Mouse (Mus musculus) heart, postnatal 25 days (tissue): Measurements from ENCODE around the gene Zfp13. TPM values are rescaled to one million over a fixed set of nuclear protein-coding genes. Genes with fewer than 3 reads are reported as not detected.
"Not testable (repeated sequence)": the region's sequence is repeated elsewhere in the genome, so short reads cannot be mapped to it uniquely, and the experiment has no call there.

Experiments used
- DNase-seq: peaks from one replicate; pipeline ENCODE4 v3.0.0; 2022; ENCODE audit warnings: low spot score
- intact Hi-C: fragments of 180-260 bp; cut with DNase I; formaldehyde crosslinking; loops from one replicate; pipeline ENCODE4 v1.15.1; 2025
- total RNA-seq, 2 experiments: library from RNA; stranded (reverse); gene quantifications; 2 replicates each; pipeline ENCODE4 v1.2.3; 2021

Zfp13 gene
- total RNA-seq, 2 experiments from 2014 or later, result 3.4 to 4.8 TPM

- DNase-seq, intact Hi-C loops: not testable (repeated sequence)
Observed at GRCm38 (mm10) chr17:23595139-23595538, 4.1 kb downstream of the Zfp13 start.

DNA sequence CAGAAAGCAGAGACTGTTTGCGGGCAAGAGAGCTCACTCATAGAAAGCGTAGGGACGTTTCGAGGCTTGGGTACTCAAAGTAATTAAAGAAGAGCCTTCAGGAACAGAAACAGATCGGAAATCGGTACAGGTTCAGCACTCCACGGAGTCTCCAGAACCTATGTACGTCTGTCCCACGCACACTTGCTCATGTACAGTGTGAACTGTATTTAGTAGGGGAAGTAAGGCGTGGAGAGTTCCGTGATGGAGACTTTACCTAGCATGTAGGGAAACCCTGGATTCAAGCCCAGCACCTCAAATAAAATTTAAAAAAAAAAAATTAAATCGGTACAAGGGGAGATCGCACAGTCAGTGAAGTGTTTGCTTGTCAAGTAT lies 6.4 kb downstream of the Zfp13 start:
- intact Hi-C loops, result no loop called here
- no peak for DNase-seq

DNA sequence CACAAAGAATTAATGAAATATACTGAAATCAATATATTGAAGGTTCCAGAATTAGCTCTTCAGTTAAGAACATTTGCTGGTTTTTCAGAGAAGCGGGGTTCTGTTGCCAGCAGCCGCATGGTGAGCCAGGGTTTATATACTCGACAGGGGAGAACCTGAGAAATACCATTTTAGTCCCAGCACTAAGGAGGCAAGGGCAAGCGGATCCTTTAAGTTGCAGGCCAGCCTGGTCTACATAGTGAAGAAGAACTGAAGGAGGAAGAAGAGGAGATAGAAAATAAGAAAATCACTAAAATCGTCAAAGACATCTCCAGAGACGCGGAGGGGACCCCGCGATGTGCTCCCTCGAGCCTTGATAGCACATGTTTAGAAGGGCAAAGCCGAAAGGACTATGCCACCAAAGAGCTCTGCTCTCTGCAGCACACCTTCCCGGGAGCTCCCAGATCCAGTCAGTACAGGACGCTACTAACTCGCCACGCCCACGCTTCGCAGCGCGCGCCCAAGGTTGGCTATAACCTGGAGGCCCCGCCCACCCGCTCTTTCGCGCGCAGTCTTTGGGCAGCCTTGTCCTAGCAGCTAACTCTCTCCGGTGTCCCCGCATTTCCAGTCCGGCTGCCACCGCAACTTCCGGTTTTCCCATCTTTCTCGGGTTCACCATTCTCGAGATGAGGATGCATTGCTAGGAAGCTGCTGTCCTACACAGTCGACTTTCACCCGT lies 6.9 kb downstream of the Zfp13 start:
- intact Hi-C loops, result no loop called here
- DNase-seq, result peak; percentile 79

DNA sequence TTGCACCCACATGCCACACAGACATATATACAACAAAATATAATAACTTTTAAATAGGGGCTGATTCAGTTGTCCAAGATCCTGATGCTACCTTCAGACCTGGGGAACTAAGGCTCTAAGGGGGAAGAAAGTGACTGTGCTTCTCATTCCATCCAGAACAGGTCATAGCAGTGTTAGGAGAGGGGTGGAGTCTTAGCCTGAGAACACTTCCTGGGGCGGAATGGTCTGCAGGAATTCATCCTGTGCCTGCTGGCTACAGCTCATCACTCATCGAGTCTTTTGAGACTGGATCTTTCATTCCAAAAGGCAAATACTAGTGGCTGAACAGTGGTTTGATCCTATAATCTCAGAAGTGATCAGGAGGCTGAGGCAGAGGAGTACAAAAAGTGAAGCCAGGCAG lies 12.0 kb downstream of the Zfp13 start:
- DNase-seq, result no peak
- intact Hi-C loops, result no loop called here

DNA sequence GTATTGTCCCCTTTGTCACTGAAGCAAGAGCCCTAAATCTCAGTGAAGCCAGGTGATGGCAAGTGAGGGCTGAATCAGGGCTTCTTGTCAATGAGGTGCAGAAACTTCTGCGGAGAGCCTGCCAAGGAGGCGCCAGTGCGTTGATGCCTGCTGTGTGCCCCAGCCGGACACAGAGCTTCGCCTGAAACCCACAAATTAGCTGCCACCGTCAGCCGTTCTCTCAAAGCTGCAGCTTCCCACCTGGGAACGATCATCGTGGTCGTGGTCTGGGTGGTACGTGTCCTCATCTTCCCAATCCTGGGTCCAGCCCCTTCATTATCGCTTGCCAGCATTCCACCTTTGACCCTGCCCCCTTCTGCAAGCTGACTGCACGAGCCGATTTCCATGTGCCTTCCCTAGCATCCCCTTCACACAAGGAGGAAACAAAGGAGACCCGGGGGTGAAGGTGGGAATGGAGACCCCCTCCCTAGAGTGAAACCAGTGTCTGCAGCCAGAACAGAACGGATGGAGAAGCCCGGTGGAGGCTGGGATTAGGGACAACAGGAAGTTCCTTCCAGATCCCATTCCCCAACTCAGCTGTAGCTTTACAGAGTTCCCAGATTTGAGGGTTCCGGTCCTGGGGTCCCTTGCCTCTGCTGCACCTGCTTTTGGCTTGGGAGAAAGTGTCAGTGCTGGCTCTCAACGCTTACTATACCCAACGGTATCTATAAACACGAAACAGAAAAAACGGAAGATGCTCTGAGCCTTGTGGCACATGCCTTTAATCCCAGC lies 13.4 kb downstream of the Zfp13 start:
- intact Hi-C loops, result no loop called here

GRCm38 (mm10) chr17:23584786-23585185 lies 14.5 kb downstream of the Zfp13 start:
- intact Hi-C loops, result no loop called here
- DNase-seq, result no peak

More for the DNA sequence above, 13.4 kb downstream of the Zfp13 start:
- no peak for DNase-seq

GRCm38 (mm10) chr17:23575951-23576552 lies 23.2 kb downstream of the Zfp13 start:
- no peak for DNase-seq
- intact Hi-C loops, result no loop called here

DNA sequence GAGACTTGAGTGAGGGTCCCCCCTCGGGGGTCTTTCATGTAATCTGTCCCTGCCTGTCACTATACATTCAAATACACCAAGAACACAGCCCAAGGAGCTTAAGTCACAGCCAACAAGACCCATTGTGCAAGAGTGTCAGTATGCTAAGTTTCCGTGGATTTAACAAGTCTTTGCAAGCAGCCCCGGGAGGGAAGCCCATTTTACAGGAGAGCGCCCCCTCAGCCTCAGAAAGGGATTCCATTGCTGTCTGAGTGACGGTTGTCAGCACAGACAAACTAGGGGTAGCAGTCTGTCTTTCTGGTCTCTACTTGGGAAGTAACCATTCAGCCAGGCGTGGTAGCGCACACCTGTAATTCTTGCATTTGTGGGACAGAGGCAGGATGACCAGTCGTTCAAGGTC lies 25.2 kb downstream of the Zfp13 start:
- intact Hi-C loops, result no loop called here

DNA sequence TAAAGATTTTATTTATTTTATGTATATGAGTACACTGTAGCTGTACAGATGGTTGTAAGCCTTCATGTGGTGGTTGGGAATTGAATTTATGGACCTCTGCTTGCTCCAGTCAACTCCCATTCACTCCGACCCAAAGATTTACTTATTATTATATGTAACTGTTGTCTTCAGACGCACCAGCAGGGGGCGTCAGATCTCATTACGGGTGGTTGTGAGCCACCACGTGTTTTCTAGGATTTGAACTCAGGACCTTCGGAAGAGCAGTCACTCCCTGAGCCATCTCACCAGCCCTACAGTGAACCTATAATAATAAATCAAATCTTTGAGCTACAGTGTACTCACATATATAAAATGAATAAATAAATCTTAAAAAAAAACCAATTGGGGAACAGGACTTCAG lies 27.2 kb downstream of the Zfp13 start:
- no peak for DNase-seq
- intact Hi-C loops, result no loop called here

More for the DNA sequence above, 25.2 kb downstream of the Zfp13 start:
- DNase-seq, result no peak

GRCm38 (mm10) chr17:23571084-23571483 lies 28.2 kb downstream of the Zfp13 start:
- no peak for DNase-seq
- intact Hi-C loops, result loop anchor here (2.0 kb wide), 1 partner anchor 40 kb away; no protein-coding TSS in a partner anchor

DNA sequence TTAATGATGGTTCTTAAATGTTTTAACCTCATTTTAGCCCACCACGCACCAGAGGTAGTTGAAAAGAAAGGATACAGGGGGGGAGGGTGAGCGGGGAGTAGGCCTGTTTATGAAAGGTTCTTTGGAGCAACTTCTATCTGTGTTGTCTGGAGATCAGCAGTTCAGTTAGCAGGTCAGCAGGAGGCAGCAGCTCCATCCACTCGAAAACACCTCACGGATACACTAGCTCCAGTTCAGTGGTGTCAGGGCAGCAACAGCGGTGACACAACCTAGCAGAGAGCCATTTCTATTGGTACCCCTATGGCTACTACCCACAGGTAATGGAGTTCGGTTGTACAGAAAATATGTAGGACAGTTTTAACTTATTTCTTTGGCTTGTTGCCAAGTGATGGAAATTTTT lies 29.3 kb downstream of the Zfp13 start:
- no peak for DNase-seq
- intact Hi-C loops, result loop anchor here (1.0 to 2.0 kb wide), 2 partner anchors 41 to 60 kb away; no protein-coding TSS in a partner anchor

DNA sequence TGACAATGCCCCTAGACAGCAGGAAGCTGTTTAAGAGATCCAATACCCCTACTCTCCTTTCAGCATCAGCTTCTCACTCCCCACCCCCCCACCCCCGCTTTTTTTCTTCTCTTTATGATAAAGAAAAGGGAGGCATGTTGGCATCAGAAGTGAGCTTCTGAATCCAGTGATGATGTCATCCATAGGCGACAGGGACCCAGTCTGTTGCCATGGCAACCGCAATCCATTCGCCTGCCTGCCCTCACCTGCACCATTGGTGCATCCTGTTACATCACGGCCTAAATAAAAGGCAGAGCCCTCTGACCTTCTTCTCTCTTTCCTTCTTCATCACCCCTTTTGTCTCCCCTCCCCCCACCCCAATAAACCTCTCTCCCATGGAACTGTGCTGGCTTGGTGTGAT lies 30.9 kb downstream of the Zfp13 start:
- intact Hi-C loops, result loop anchor here (5.0 kb wide), 1 partner anchor 139 kb away; no protein-coding TSS in a partner anchor
- no peak for DNase-seq

DNA sequence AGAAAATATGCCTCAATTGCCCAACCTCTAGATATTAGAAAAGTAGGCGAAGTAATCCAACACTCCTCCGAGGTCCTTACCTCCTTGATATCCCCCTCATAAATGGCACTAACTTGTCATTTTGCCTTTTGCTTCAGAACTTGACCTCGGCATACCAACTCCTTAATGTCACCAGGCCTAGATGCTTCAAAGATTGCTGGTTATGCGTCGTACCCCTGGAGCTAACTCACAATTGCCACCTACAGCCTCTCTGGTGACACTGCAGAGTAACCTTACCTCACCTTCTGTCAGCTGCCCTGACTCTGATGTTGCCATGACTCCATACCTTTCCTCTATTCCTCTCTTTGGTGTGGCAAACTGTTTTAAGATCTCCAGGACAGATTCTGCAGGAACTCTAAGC lies 32.5 kb downstream of the Zfp13 start:
- intact Hi-C loops, result loop anchor here (2.0 to 5.0 kb wide), 2 partner anchors 32 to 141 kb away; partner anchors contain the start of gene Zfp13
- no peak for DNase-seq

- DNase-seq, result no peak
- intact Hi-C loops, result loop anchor here (5.0 kb wide), 1 partner anchor 108 kb away; the partner anchor contains the start of genes Hcfc1r1 and Thoc6
Observed at GRCm38 (mm10) chr17:23564368-23564715, 34.9 kb downstream of the Zfp13 start.

DNA sequence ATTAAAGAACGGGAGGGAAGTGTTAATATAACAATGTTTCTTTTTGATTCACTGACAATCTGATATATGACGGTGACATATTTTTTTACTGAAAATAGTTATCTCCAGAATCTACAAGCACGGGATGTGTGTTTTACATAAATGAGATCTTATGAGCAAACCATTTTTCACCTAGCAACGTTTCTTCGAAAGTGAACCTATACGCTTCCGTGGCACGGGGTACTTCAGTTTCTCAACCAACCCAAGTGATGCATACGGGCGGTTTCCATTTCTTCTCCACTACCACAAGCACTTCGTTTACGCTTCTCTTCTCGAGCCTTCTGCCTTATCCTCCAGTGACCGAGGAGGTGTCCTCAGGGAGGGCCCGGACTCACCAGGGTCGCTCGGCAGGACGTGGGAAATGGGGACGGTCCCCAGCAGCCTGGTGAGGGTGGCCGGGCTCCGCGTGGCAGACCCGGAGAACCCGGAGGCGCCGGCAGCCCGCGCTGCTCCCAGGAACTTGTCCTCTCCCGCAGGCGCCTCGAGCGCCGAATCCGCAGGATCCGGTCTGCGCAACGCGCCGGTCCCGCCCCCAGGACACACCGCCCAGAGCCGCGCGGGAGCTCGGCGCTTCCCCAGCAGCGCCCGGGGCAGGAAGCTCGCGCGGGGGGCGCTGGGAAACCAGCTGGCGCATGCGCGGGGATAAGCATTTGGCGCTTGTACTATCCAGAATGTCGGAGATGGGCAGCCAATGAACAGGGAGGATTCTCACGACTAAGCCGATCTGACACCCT lies 35.5 kb downstream of the Zfp13 start, which contains the start of gene Zfp213:
Zfp213 (minus strand) TSS at position 644 of the 773 bp plus-strand sequence.
- DNase-seq, result peak; percentile 93
- intact Hi-C loops, result loop anchor here (5.0 kb wide), 1 partner anchor 109 kb away; the partner anchor contains the start of genes Hcfc1r1 and Thoc6

- DNase-seq, result no peak
- intact Hi-C loops, result loop anchor here (5.0 kb wide), 1 partner anchor 113 kb away; the partner anchor contains the start of genes Hcfc1r1 and Thoc6
Observed at GRCm38 (mm10) chr17:23559767-23560166, 39.5 kb downstream of the Zfp13 start.

GRCm38 (mm10) chr17:23555243-23555916 lies 43.9 kb downstream of the Zfp13 start:
- no peak for DNase-seq
- intact Hi-C loops, result no loop called here

GRCm38 (mm10) chr17:23554321-23554720 lies 45.0 kb downstream of the Zfp13 start:
- intact Hi-C loops, result no loop called here
- no peak for DNase-seq

- DNase-seq, result no peak
Observed at GRCm38 (mm10) chr17:23553634-23554120, 45.6 kb downstream of the Zfp13 start.

More at GRCm38 (mm10) chr17:23553634-23554120, 45.6 kb downstream of the Zfp13 start:
- intact Hi-C loops, result no loop called here
